Mouse (Mus musculus) urinary bladder, postnatal 14 days (tissue): ENCODE measurements at regions not wholly inside any gene's neighbourhood (a gene's known extent, or its start where the extent isn't known, plus 50 kb on each side); places are given as distances from the start of the nearest gene placed in this dataset.

Experiments
- DNase-seq: peaks from one replicate; pipeline ENCODE4 v3.0.0; 2021; ENCODE audit warnings: low spot score

DNA sequence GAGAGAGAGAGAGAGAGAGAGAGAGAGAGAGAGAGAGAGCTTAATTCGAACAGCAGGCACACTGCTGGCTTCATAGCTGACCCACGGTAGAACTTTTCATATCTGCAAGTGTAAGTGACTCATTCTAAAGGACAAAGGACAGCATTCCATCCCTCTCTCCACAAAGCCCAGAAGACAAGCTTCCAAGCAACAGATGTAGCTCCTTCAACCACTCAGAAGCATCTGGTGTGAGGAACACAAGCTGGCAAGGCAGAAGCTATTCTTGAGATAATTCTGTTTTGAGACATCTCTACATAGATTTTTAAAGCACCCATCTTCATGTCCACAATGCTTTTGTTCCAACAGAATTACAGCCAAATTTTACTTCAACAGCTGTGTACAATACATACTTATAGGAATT, 294.2 kb upstream of the Gria1 start:
- DNase-seq, result no peak

DNA sequence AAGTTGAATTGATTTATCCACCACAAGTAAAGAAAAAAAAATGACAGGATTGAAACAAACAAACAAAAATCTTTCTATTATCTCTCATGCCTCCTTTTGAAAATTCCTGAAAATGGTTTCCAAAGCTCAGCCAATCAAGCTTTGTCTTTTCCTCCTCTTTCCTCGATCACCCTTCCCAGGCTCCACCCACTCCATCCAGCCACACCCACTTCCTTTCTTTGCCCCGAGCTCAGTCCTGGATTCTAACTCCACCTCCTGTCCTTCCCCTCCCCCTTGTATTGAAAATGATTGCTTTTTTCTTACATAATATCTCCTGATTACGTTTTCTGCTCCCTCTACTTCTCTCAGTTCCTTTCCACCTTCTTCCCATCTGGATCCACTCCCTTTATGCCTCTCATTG, 286.0 kb upstream of the Gria1 start:
- no peak for DNase-seq

DNA sequence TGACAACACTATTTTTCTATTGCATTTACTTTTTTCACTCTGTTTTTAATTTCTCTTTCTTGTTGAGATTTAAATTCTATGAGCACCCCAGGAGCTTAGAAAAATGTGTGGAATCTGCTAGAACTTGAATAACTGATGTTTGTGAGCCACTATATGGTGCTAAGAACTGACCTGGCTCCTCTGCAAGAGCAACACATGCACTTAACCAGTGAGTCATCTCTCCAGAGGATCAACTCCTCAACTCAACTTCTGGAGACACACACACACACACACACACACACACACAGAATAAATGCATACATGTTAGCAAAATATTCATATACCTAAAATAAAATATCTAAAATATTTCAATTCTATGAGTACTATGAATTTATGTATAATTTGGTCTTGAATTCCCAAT, 285.0 kb upstream of the Gria1 start:
- no peak for DNase-seq

DNA sequence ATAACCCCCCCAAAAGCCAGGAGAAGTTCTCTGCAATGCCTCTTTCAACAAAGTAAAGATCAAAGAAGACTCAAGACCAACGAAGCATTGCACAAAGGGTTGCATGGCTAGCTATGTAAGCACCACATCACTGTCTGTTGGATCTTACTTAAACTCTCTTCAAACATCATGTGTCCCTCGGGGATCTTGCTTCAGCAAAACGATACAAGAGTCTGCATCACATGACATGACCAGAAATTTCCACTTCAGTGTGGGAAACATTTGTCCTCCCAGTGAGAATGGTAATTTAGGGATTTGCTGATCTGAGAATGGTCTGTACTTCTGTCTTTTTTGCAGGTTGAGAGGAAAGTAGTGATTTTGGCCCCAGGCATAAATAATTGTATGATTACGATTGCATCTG, 283.6 kb upstream of the Gria1 start:
- DNase-seq, result no peak

DNA sequence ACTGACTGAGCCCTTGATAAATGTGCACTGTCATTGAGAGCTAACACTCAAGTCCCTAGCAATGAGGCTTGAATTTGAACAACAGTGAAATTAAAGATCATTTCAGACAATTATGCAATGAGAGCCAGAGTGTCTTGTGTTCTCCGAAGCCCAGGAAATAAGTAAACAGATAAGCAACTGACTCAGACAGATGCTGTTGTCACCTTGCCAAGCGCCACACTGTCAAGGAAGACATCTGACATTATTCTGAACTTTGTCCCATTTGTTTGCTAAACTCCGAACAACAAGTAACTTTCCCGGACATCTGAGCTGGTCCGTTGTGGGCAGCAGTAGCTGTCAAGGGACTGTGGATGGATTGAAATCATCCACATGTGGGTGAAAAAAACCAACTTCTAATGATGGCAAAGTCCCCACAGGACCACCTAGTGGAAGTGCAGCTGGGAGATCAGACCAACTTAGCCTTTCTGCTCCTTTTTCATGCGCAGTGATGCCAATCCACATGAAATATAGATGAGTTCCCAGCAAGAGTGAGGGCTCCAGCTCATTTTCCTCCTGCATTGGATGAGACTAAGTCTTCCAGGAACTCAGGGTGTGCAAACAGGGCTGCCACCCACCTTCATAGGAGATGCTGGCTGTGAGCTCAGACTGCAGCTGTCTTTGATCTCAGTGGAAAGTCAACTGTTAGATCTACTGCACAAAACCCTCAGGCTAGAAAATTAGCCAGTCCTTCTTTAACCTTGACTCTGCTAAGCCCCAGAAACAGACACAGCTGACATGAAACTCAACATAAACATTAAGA, 282.8 kb upstream of the Gria1 start:
- no peak for DNase-seq

DNA sequence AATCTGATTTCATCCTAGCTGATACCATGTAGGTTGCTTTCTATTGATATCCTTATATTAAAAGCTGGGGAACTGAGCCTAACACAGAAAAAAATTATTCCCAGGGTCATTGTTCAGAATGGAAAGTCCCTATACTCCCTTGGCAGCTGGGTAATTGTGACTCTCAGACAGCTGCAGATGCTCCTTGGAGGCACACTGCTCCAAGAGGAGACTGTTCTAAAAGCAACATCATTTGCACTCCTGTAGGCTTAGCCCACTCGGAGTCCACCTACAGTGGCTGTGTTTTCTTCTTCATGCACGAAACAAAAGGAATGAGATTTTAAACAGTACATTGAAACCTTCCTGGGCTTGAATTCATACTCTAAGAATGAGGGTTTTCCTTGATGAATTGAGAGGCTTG, 269.3 kb upstream of the Gria1 start:
- no peak for DNase-seq

DNA sequence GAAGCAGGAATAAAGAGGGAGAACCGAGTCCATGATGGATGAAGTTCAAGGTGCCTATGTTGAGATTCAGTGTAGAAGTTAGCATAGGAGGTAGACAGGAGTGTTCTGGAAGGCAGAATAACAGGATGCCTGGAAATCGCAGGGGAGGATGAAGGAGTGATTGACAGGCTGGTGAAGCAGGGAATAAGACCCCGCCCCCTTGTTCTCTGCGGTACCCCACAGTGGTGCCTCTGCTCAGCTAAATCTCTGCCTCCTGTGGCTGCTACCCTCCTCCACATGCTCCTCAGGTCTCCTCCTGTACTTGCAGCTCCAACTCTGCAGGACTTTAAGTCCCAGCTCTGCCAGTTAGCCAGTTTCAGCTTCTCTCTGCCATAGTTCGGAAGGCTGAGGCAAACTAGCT, 261.2 kb upstream of the Gria1 start:
- DNase-seq, result no peak

DNA sequence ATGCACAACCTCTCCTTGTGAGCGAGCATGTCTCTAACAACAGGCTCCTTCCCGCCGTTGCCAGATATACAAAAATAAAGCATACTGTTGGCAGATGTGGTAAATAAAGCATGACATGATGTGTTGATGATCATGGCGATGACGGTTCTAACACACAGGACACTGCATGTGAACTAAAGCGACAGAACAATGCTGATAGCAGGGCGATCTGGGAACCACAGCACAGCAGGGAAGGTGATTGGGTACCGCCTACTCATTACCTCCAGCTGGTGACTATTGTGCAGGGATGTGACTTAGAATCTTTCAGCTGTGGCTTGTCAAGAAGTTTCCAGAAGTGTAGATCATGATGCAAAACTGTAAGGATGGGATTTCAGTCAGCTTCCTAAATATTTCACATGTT, 260.5 kb upstream of the Gria1 start:
- DNase-seq, result no peak

DNA sequence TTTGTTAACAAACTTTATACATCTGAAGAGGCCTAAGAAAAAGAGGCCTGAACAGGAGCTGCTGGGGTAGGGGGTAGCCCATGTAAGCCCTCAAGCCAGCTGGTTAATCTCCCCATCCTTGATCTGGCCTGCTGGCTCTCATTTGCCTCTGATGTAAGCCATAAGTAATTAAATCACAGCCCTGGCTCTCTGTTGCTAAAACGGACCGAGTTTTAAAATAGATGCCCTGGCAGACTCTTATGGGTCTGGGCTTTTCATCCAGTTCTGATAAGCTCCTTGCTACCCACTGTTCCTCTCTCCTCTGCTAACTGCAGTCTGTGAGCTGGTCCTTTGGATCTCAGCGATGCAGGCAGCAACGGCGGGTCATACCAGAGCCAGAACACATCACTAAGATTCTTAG, 259.3 kb upstream of the Gria1 start:
- DNase-seq, result no peak

DNA sequence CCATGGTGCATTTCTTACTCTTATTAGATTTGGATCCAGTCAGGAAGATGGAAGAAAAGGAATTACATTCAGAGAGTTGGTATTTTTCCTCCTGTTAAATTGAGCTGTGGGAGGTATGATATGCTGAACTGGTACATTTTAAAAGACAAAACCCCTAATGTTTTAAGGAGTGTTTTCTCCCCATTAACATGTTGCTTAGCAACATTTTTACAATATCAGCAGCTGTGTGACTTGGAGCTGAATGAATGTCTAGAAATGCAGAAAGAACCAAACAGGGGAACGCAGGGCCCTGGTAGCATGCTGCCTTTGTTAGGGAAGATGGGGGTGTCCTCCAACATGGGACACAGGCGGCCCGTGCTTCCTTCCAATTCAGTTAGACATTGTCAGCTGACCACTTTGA, 257.5 kb upstream of the Gria1 start:
- no peak for DNase-seq

DNA sequence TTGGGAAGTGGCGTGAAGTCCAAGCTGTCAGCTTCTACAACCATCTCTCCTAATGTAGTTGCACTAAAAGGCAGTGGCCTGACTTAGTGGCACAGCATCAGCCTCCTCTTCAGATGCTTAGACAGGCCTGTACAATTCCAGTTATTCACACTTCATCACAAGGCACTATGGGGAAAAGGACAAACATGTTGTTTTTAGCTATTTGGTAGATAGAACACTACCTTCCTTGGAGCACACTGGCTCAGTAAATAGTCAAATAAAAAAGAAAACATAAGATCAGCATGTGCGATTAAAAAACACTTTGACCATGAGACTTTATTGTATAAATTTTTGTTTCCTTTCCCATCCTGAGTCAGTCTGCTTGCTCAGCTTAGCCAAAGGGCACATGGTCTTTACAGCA, 250.7 kb upstream of the Gria1 start:
- DNase-seq, result no peak

DNA sequence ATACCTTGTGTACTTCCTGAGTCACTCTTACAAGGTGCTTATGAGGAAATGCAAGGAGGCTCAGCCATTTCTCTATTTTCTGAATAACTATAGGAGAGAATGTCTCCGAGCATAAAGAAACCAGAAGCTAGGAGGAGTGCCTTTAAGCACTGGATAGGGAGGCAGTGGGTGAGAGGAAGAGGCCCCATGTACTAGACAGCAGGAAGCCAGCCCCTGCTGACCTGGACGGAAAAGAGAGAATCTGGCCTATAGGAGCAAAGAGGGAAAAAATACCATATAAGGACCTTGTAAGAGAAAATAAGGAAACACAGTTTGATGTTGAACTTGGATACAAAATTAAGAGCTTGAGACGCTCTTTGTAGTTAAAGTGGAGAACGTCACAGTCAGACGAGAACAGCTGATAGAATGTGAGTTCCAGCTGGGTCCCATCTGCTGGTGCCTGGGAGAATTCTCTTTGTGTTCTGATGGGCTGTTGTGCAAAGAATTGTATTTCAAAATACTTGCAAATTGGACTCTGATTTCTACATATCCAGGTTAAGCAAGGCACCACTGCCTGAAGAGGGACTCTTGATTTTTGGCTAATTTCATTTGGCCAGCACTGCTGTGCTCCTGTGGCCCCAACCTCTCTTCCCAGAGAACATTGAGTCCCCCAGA, 248.6 kb upstream of the Gria1 start:
- no peak for DNase-seq

DNA sequence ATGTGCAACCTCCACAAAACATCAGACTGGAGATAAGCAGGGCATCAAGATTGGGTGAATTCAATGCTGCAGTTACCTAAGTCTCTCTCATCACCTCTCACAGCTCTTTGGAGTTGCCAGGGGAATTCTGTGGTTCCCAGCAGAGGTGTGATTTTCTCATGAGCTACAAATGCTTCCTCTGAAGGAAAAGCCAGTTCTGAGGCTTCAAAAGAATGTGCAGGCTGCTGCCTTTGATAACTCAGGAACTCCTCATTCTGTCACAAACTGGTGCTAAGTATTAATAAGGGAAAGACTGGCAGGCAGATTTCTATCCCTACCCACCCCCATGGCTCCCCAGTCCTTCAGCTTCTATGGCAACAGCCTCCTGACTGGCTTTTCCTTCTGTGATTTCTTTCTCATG, 243.8 kb upstream of the Gria1 start:
- DNase-seq, result no peak

DNA sequence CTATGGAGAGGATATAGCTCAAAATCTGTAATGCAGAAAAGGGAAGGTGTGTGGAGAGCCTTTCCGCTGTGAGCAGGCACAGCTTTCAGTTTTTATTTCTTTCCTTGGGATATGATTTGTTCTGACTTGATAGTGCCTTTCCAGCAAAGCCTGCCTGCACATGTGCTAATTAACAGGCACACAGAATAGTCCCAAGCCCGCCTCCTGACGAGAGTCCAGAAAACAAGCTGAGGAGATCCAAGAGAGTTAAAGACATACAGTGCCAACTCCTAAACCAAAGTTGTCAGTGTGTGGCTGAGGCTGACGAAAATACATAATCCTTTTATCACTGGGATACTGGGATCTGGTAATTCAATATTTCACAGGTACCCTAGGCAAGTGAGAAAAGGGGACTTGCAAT, 224.8 kb upstream of the Gria1 start:
- DNase-seq, result no peak

DNA sequence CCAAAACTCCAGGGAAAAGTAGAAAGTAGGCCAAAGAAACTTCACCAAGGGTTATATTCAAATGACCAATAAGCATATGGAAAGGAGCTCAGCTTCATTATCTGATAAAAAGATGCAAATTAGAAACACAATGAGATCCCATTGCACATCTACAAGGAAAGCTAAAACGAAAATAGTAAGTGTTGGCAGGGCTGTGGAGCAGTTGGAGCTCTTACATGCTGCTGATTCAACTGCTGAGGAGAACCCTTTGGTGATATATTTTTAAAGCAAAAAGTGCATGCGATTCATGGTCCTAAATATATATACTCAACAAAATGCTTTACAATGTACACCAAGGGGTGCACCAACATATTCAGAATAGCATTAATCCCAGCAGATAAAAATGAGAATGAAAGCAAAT, 218.5 kb upstream of the Gria1 start:
- DNase-seq, result no peak

DNA sequence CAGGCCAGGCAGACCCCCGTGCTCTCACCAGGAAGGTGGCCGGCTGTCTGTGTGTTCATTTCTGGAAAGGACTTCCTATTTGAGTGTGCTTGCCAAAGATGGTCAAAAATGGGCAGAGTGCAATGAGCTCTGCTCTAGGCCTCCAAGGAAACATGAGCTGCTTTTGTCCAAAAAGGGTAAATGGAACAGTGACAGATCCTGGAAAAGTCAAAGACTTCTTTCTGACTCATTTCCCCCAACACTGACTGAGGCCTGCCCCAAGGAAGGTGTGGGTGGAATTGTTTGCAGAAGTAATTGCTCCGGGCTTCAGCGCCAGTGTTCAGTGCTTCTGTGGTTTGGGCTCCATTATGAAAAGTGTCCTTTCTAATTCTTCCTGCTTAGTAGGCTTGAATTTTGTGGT, 203.9 kb upstream of the Gria1 start:
- DNase-seq, result no peak

DNA sequence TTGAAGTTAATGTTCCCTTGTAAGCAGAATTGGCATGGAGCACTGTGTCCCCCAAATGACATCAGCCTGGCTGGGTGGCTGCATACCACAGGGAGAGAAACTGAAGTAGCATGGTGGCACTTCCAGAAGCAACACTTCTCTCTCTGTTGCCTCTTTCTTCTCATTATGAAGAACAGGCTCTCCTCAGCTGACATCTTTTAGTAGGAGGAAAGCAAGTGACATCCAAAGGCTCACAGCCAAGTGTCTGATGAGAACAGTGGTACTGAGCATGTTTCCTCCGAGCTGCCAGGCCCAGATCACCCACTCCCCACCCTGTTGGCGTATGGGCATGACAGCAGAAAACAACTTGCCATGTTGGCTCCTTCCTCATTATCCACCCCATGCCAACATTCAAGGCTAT, 201.0 kb upstream of the Gria1 start:
- no peak for DNase-seq

DNA sequence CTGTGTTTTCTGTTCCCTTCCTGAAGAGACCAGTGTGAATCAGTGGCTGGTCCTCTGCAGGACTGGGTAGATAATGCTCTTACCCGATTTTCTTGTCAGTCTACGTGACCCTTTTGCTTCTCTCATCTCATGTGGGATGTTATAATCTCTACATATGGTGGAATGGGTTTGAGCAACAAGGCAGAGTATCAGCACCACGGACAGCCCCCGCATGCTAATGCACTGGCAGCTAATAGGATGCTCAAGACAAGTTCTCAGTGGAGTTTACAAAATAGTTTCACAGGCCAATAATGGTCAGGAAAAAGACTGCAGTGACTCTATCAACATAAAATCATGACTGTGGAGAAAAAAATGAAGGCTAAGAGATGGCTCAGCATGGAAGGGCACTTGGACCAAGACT, 199.1 kb upstream of the Gria1 start:
- DNase-seq, result no peak

DNA sequence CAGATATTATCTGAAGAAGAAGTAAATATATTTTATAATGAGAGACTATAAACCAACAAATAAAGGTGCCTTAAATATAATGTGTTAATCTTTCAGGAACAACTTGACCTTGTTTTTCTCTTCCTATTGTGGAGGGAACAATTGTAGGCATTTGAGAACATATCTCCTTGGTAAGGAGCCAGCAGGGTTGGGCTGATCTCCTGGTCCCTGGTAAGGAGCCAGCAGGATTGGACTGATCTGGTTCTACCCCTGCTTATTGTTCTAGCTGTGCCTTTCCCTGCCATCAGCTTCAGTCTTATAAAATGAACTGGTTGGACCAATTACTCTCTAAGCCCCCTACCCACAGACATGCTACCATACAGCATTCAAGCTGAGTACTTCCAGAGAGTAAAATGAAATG, 187.7 kb upstream of the Gria1 start:
- DNase-seq, result no peak

DNA sequence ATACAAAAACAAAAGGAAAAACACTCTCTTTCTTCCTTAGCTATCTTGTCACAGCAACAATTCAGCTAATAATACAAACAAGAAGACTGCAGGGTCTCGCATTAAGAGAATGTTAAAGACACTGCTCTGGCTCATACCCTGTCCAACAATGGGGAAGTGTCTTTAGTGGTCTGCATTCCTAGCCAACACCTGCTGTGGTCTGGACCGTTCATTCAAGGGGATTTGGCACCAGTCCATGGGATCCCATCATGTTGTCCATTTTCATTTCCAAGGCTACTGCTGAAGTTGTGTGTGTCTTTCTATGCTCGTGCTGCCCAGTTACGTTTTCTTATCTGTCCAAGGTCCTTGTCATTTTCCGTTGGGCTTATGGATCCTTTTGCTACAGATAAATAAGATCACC, 183.7 kb upstream of the Gria1 start:
- DNase-seq, result no peak

DNA sequence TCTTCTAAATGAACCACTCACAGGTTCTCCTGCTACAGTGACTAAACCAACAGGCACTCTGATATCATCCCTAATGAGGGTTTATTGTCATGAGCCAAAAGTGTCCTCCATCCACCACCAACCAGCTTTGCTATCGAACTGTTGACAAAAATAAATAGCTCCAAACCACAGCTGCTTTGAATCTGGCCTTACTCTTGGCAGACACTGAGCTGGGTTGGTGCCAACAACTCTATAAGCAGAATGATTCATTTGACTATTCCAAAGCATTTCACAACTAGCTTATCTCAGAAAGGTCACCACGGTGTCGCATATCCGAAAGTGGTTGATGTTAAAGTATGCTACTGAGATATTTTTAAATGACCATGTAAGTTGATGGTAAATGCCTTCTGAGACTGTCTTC, 148.5 kb upstream of the Gria1 start:
- DNase-seq, result peak; percentile 21

DNA sequence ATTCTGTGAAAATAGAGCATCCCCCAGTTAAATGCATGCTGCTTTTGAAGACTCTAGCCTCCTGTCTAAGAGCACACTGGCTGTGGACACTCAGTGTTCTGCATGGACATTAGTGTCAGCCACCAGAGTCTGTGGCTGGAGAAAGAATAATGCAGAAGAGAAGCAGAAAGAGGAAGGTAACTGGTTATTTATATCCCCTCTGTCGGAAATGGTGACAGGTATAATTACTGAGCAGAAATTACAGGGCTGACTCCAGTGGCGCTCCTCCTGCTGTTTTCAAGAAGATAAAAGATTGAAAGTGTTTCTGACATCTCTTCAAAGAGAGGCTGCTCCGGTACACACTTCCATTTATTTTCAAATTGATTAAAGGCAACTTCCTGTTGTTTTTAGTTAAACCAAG, 139.5 kb upstream of the Gria1 start:
- DNase-seq, result no peak

DNA sequence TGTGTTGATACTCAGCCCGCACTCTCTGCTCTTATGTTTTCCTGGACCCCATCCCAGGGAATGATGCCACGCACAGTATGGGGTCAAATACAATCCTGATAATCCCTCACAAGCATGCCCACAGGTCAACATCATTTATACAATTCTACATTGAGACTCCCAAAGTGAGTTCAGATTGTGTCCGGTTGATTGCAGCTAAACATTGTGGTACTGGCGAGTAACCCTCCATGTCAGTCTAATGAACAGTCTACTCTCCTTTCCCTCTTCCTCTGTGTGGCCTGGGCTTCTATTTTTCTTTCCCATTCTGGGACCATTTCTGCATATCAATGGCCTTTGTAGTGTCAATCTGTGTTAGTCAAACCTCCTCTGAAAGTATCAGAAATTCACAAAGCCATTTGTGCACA, 112.6 kb upstream of the Gria1 start:
- DNase-seq, result no peak

DNA sequence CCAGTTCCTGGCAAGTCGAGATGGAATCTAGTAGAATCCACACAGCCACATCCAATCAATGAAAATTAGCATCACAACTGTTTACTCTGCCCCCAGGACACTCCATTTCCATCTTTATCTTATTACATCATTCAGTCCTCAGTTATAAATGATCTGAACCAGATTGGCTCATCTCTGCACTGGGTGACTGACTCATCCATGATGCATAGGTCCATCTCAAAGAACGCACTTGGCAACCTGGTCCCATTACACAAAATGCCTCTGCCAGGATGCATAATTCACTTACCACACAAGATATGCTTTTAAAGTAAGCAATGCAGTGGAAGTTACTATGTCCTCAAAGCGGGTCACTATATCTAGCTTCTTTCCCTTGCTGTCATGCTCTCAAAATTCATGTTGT, 110.0 kb upstream of the Gria1 start:
- DNase-seq, result no peak
